Mouse (Mus musculus): ENCODE results near the gene Krt35. TPM values are rescaled to one million over a fixed set of nuclear protein-coding genes. Genes with fewer than 3 reads are reported as not detected.

Krt35 gene
- total RNA-seq, 1 experiment from 2014 or later, result not detected

GRCm38 (mm10) chr11:100067293-100068036 is 28.6 kb downstream of the Krt35 start:
- no peak for ATAC-seq (replicated peaks; ENCODE audit: low read depth, poor library complexity, severe bottlenecking)

GRCm38 (mm10) chr11:100066236-100067010 is 29.6 kb downstream of the Krt35 start:
- no peak for ATAC-seq (replicated peaks; ENCODE audit: low read depth, poor library complexity, severe bottlenecking)

- ATAC-seq (replicated peaks; ENCODE audit: low read depth, poor library complexity, severe bottlenecking), result no peak
These were observed 37.2 kb downstream of the Krt35 start for GRCm38 (mm10) chr11:100058875-100059274.

GRCm38 (mm10) chr11:100055686-100056655 is 40.1 kb downstream of the Krt35 start:
- ATAC-seq (replicated peaks; ENCODE audit: low read depth, poor library complexity, severe bottlenecking), result no peak

- ATAC-seq (replicated peaks; ENCODE audit: low read depth, poor library complexity, severe bottlenecking), result no peak
These were observed 45.6 kb downstream of the Krt35 start, which contains the start of gene Krt31 for GRCm38 (mm10) chr11:100050451-100050850. Gene Krt31, minus strand, starts transcription at chr11:100050551.

GRCm38 (mm10) chr11:100047193-100047592 is 48.8 kb downstream of the Krt35 start:
- ATAC-seq (replicated peaks; ENCODE audit: low read depth, poor library complexity, severe bottlenecking), result no peak

GRCm38 (mm10) chr11:100046303-100046866 is 49.7 kb downstream of the Krt35 start:
- ATAC-seq (replicated peaks; ENCODE audit: low read depth, poor library complexity, severe bottlenecking), result no peak

Other genes starting within 250 kb of the Krt35 start
- gene Krtap4-16, start 244.6 kb downstream of the Krt35 start, total RNA-seq (2017), result not detected in 2 replicates
- gene Gm11568, start 238.3 kb downstream of the Krt35 start, total RNA-seq (2017), result not detected in 2 replicates
- gene Gm11559, start 231.8 kb downstream of the Krt35 start, total RNA-seq (2017), result not detected in 2 replicates
- gene Krtap9-1, start 222.9 kb downstream of the Krt35 start, total RNA-seq (2017), result not detected in 2 replicates
- not detected in 2 replicates for gene Gm11567, start 217.1 kb downstream of the Krt35 start, total RNA-seq (2017)
- not detected in 2 replicates for gene Krtap31-1, start 188.3 kb downstream of the Krt35 start, total RNA-seq (2017)
- not detected in 2 replicates for gene Gm11565, start 181.5 kb downstream of the Krt35 start, total RNA-seq (2017)
- not detected in 2 replicates for gene Krtap31-2, start 159.9 kb downstream of the Krt35 start, total RNA-seq (2017)
- not detected in 2 replicates for gene Krtap9-5, start 147.8 kb downstream of the Krt35 start, total RNA-seq (2017)
- gene Krtap29-1, start 117.2 kb downstream of the Krt35 start, total RNA-seq (2017), result not detected in 2 replicates
- gene Krtap16-1, start 109.6 kb downstream of the Krt35 start, total RNA-seq (2017), result not detected in 2 replicates
- gene Krtap17-1, start 102.2 kb downstream of the Krt35 start, total RNA-seq (2017), result not detected in 2 replicates
- not detected in 2 replicates for gene Krt33a, start 80.0 kb downstream of the Krt35 start, total RNA-seq (2017)
- not detected in 2 replicates for gene Krt33b, start 66.4 kb downstream of the Krt35 start, total RNA-seq (2017)
- not detected in 2 replicates for gene Krt34, start 54.7 kb downstream of the Krt35 start, total RNA-seq (2017)
- not detected in 2 replicates for gene Krt31, start 45.7 kb downstream of the Krt35 start, total RNA-seq (2017)
- gene Krt32, start 8.0 kb downstream of the Krt35 start, total RNA-seq (2017), result not detected in 2 replicates
- gene Krt36, start 9.4 kb upstream of the Krt35 start, total RNA-seq (2017), result not detected in 2 replicates
- not detected in 2 replicates for gene Krt13, start 25.3 kb upstream of the Krt35 start, total RNA-seq (2017)
- gene Krt15, start 39.7 kb upstream of the Krt35 start, total RNA-seq (2017), result not detected in 2 replicates
- gene Krt19, start 52.4 kb upstream of the Krt35 start, total RNA-seq (2017), result not detected in 2 replicates
- gene Krt9, start 97.0 kb upstream of the Krt35 start, total RNA-seq (2017), result not detected in 2 replicates
- not detected in 2 replicates for gene Krt14, start 111.3 kb upstream of the Krt35 start, total RNA-seq (2017)
- not detected in 2 replicates for gene Krt16, start 152.7 kb upstream of the Krt35 start, total RNA-seq (2017)
- not detected in 2 replicates for gene Krt17, start 164.8 kb upstream of the Krt35 start, total RNA-seq (2017)
- not detected in 2 replicates for gene Krt42, start 173.6 kb upstream of the Krt35 start, total RNA-seq (2017)
- 220 and 411 TPM in 2 replicates for gene Eif1, start 223.6 kb upstream of the Krt35 start, total RNA-seq (2017)
- gene Gast, start 238.2 kb upstream of the Krt35 start, total RNA-seq (2017), result not detected in 2 replicates

Measured in common myeloid progenitor, adult 5-6 weeks (primary cell).